Mouse (Mus musculus): ENCODE results near the gene Mrpl52. TPM values are rescaled to one million over a fixed set of nuclear protein-coding genes. Genes with fewer than 3 reads are reported as not detected.

Mrpl52 gene
- polyA plus RNA-seq, 1 experiment from 2014 or later: 280 TPM

GRCm38 (mm10) chr14:54453566-54453965 lies 26.9 kb downstream of the Mrpl52 start:
- no peak for ATAC-seq (ENCODE audit: low read depth)
- 83% methylated on average over 9 of the region's 9 CpGs for WGBS
- no peaks in the 10 kb centered on the region; the same call in 1 of the 2 replicates for H3K4me1 ChIP-seq (ENCODE audit: control insufficient read depth, insufficient read depth, low read length)

GRCm38 (mm10) chr14:54454669-54455528 lies 28.2 kb downstream of the Mrpl52 start:
- Histone ChIP-seq H3K9me3 (ENCODE audit: control insufficient read depth, low read length) (no peaks in the 10 kb centered on the region), H3K9ac (replicated peaks; ENCODE audit: low read depth, low read length) (no peak overlapping the region), H3K36me3 (ENCODE audit: control insufficient read depth, insufficient read depth, low read length) (no peaks in the 10 kb centered on the region), H3K4me3 (ENCODE audit: low read depth, low read length) (no peak overlapping the region), H3K4me2 (ENCODE audit: low read depth, low read length) (no peak overlapping the region), H3K27ac (ENCODE audit: low read depth, low read length) (no peak overlapping the region), H3K4me1 (ENCODE audit: control insufficient read depth, insufficient read depth, low read length) (no peaks in the 10 kb centered on the region), H3K27me3 (ENCODE audit: control insufficient read depth, insufficient read depth, low read length) (no peaks in the 10 kb centered on the region)
- no peak for ATAC-seq (ENCODE audit: low read depth)
- 87% methylated on average over 11 of the region's 11 CpGs for WGBS

More at GRCm38 (mm10) chr14:54453566-54453965, 26.9 kb downstream of the Mrpl52 start:
- Histone ChIP-seq H3K9me3 (ENCODE audit: control insufficient read depth, low read length) (no peaks in the 10 kb centered on the region), H3K36me3 (ENCODE audit: control insufficient read depth, insufficient read depth, low read length) (no peaks in the 10 kb centered on the region), H3K27me3 (ENCODE audit: control insufficient read depth, insufficient read depth, low read length) (no peaks in the 10 kb centered on the region), H3K4me2 (ENCODE audit: low read depth, low read length) (no peak overlapping the region), H3K4me3 (ENCODE audit: low read depth, low read length) (no peak overlapping the region), H3K9ac (replicated peaks; ENCODE audit: low read depth, low read length) (no peak overlapping the region), H3K27ac (ENCODE audit: low read depth, low read length) (no peak overlapping the region)

GRCm38 (mm10) chr14:54457907-54458569 lies 31.3 kb downstream of the Mrpl52 start:
- Histone ChIP-seq H3K36me3 (ENCODE audit: control insufficient read depth, insufficient read depth, low read length) (no peaks in the 10 kb centered on the region), H3K9ac (replicated peaks; ENCODE audit: low read depth, low read length) (no peak overlapping the region), H3K4me1 (ENCODE audit: control insufficient read depth, insufficient read depth, low read length) (no peaks in the 10 kb centered on the region), H3K27ac (ENCODE audit: low read depth, low read length) (no peak overlapping the region), H3K9me3 (ENCODE audit: control insufficient read depth, low read length) (no peaks in the 10 kb centered on the region), H3K4me3 (ENCODE audit: low read depth, low read length) (no peak overlapping the region), H3K27me3 (ENCODE audit: control insufficient read depth, insufficient read depth, low read length) (no peaks in the 10 kb centered on the region), H3K4me2 (ENCODE audit: low read depth, low read length) (no peak overlapping the region)
- 89% methylated on average over 14 of the region's 14 CpGs for WGBS
- no peak for ATAC-seq (ENCODE audit: low read depth)

- no peak overlapping the region for H3K27ac ChIP-seq (ENCODE audit: low read depth, low read length)
- WGBS: 83% methylated on average over 4 of the region's 4 CpGs
Observed at GRCm38 (mm10) chr14:54462146-54462545, 35.4 kb downstream of the Mrpl52 start.

GRCm38 (mm10) chr14:54463108-54463958 lies 36.6 kb downstream of the Mrpl52 start:
- Histone ChIP-seq H3K9me3 (ENCODE audit: control insufficient read depth, low read length) (no peaks in the 10 kb centered on the region), H3K4me1 (ENCODE audit: control insufficient read depth, insufficient read depth, low read length) (no peaks in the 10 kb centered on the region), H3K36me3 (ENCODE audit: control insufficient read depth, insufficient read depth, low read length) (peaks cover 2% of the 10 kb centered on the region; the same call in 1 of the 2 replicates), H3K27me3 (ENCODE audit: control insufficient read depth, insufficient read depth, low read length) (no peaks in the 10 kb centered on the region), H3K4me2 (ENCODE audit: low read depth, low read length) (peak overlapping the region; percentile 83), H3K4me3 (ENCODE audit: low read depth, low read length) (peak overlapping the region; percentile 89), H3K27ac (ENCODE audit: low read depth, low read length) (peak overlapping the region; percentile 62), H3K9ac (replicated peaks; ENCODE audit: low read depth, low read length) (peak overlapping the region; percentile 70)
- ATAC-seq (ENCODE audit: low read depth): peak; percentile 34
- WGBS: 16% methylated on average over 12 of the region's 12 CpGs

More at GRCm38 (mm10) chr14:54462146-54462545, 35.4 kb downstream of the Mrpl52 start:
- Histone ChIP-seq H3K4me2 (ENCODE audit: low read depth, low read length) (no peak overlapping the region), H3K9me3 (ENCODE audit: control insufficient read depth, low read length) (no peaks in the 10 kb centered on the region), H3K36me3 (ENCODE audit: control insufficient read depth, insufficient read depth, low read length) (no peaks in the 10 kb centered on the region), H3K27me3 (ENCODE audit: control insufficient read depth, insufficient read depth, low read length) (no peaks in the 10 kb centered on the region), H3K4me1 (ENCODE audit: control insufficient read depth, insufficient read depth, low read length) (no peaks in the 10 kb centered on the region), H3K9ac (replicated peaks; ENCODE audit: low read depth, low read length) (no peak overlapping the region), H3K4me3 (ENCODE audit: low read depth, low read length) (no peak overlapping the region)
- no peak for ATAC-seq (ENCODE audit: low read depth)

- no peaks in the 10 kb centered on the region for H3K9me3 ChIP-seq (ENCODE audit: control insufficient read depth, low read length)
- 0% methylated on average over 35 of the region's 35 CpGs for WGBS
- H3K4me1 ChIP-seq (ENCODE audit: control insufficient read depth, insufficient read depth, low read length): no peaks in the 10 kb centered on the region
- peak within 1 kb of the TSS; percentile 62 for H3K27ac ChIP-seq (ENCODE audit: low read depth, low read length)
- peak; percentile 92 for ATAC-seq (ENCODE audit: low read depth)
- H3K27me3 ChIP-seq (ENCODE audit: control insufficient read depth, insufficient read depth, low read length): no peaks in the 10 kb centered on the region
- H3K4me2 ChIP-seq (ENCODE audit: low read depth, low read length): peak within 1 kb of the TSS; percentile 83
- peaks cover 7% of the 10 kb centered on the region; the same call in 1 of the 2 replicates for H3K36me3 ChIP-seq (ENCODE audit: control insufficient read depth, insufficient read depth, low read length)
- H3K9ac ChIP-seq (replicated peaks; ENCODE audit: low read depth, low read length): peak within 1 kb of the TSS; percentile 70
- H3K4me3 ChIP-seq (ENCODE audit: low read depth, low read length): peak within 1 kb of the TSS; percentile 89
Observed at GRCm38 (mm10) chr14:54463959-54464292, 37.2 kb downstream of the Mrpl52 start, which contains the start of gene Lrp10. Gene Lrp10 (plus strand): TSS chr14:54464137.

- WGBS: under 1% methylated on average over 53 of the region's 57 CpGs
- peak; percentile 79 for ATAC-seq (ENCODE audit: low read depth)
- peak overlapping the region; percentile 70 for H3K9ac ChIP-seq (replicated peaks; ENCODE audit: low read depth, low read length)
- no peaks in the 10 kb centered on the region for H3K27me3 ChIP-seq (ENCODE audit: control insufficient read depth, insufficient read depth, low read length)
- H3K9me3 ChIP-seq (ENCODE audit: control insufficient read depth, low read length): no peaks in the 10 kb centered on the region
- H3K4me2 ChIP-seq (ENCODE audit: low read depth, low read length): peak overlapping the region; percentile 83
- H3K36me3 ChIP-seq (ENCODE audit: control insufficient read depth, insufficient read depth, low read length): peaks cover 12% of the 10 kb centered on the region
- H3K4me1 ChIP-seq (ENCODE audit: control insufficient read depth, insufficient read depth, low read length): no peaks in the 10 kb centered on the region
- H3K27ac ChIP-seq (ENCODE audit: low read depth, low read length): peak overlapping the region; percentile 62; the same call in 1 of the 2 replicates
- H3K4me3 ChIP-seq (ENCODE audit: low read depth, low read length): peak overlapping the region; percentile 89
Observed at GRCm38 (mm10) chr14:54464293-54465005, 37.7 kb downstream of the Mrpl52 start.

GRCm38 (mm10) chr14:54471467-54471866 lies 44.8 kb downstream of the Mrpl52 start:
- H3K27me3 ChIP-seq (ENCODE audit: control insufficient read depth, insufficient read depth, low read length): no peaks in the 10 kb centered on the region
- H3K36me3 ChIP-seq (ENCODE audit: control insufficient read depth, insufficient read depth, low read length): peaks cover 18% of the 10 kb centered on the region
- H3K4me2 ChIP-seq (ENCODE audit: low read depth, low read length): no peak overlapping the region
- peaks cover 5% of the 10 kb centered on the region; the same call in 1 of the 2 replicates for H3K4me1 ChIP-seq (ENCODE audit: control insufficient read depth, insufficient read depth, low read length)
- ATAC-seq (ENCODE audit: low read depth): no peak
- no peak overlapping the region for H3K9ac ChIP-seq (replicated peaks; ENCODE audit: low read depth, low read length)
- H3K27ac ChIP-seq (ENCODE audit: low read depth, low read length): no peak overlapping the region
- no peaks in the 10 kb centered on the region for H3K9me3 ChIP-seq (ENCODE audit: control insufficient read depth, low read length)
- no peak overlapping the region for H3K4me3 ChIP-seq (ENCODE audit: low read depth, low read length)
- 81% methylated on average over 2 of the region's 2 CpGs for WGBS

Data from neural tube, embryonic 14.5 days (tissue).